Mouse (Mus musculus): ENCODE data around the gene Gm10577.

The Gm10577 gene

GRCm38 (mm10) chr4:100995617-100996016, 24.9 kb downstream of the Gm10577 start:
- in situ Hi-C loops (cut with MboI, MseI): no loop called here

- in situ Hi-C loops (cut with MboI, MseI): no loop called here
Observed at GRCm38 (mm10) chr4:100994442-100995255, 25.8 kb downstream of the Gm10577 start.

DNA sequence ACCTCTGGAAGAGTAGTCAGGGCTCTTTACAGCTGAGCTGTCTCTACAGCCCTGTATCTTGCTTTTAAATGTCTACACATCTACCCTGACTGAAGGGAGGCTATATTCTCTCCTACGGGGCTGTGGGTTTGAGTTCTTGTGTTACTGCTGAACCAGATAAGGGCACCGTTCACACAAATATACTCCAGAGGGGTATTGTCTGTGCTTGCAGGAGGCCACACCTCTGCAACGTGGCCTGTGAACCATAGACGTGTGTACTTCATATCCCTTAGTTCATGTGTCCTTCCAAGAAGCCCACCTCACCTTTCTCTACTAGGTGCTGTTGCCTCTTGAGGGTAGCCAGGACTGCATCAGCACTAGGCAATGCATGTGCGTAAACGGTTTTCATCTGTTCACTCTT, 28.4 kb downstream of the Gm10577 start:
- in situ Hi-C loops (cut with MboI, MseI): no loop called here

DNA sequence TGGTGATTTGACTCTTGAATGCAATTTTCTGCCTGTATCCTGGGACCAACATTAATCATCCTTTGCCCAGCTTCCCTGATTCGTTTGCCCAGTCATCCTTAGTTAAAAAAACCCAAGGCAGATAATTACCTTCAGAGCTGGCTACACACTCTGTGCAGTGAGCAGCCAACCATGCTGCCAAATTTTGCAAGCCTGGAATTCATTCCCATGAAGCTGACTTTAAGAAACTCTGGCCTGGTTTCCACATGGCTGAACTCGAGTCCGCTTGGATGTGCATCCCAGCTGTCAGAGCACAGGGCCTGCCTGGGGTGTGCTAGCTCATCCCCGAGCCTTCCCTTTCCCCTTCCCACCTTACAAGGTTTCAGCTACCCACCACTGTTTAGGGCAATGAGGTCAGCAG, 29.5 kb downstream of the Gm10577 start:
- in situ Hi-C loops (cut with MboI, MseI): no loop called here

- in situ Hi-C loops (cut with MboI, MseI): no loop called here
Observed at GRCm38 (mm10) chr4:100988231-100988799, 32.2 kb downstream of the Gm10577 start.

- in situ Hi-C loops (cut with MboI, MseI): no loop called here
Observed at GRCm38 (mm10) chr4:100987187-100987586, 33.3 kb downstream of the Gm10577 start.

- in situ Hi-C loops (cut with MboI, MseI): no loop called here
Observed at GRCm38 (mm10) chr4:100977522-100977921, 43.0 kb downstream of the Gm10577 start.

DNA sequence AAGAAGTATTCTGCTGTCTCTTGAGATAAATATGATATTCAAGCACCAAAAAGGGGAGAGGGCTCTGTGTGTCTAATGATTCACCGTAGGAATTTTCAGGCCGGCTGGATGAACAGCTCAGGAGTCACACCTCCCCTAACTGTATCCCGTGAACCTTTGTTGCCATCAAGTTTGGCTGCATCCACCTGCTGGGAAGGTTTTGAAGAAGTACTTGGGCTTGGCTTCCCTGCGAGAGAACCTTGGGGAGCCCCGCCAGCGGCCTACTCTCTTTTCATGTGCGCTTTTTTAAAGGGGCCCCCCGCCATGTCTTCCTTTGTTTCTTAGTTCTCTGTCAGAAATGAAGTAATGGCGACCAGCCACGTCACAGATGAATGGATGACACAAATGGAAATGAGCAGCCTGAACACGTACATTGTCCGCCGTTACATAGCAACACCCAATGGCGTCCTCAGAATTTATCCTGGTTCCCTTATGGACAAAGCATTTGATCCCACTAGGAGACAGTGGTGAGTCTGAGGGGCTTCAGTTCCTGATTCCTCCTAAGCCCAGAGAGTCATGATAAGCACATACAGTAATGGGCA, 46.0 kb downstream of the Gm10577 start:
- in situ Hi-C loops (cut with MboI, MseI): no loop called here

- in situ Hi-C loops (cut with MboI, MseI): no loop called here
Observed at GRCm38 (mm10) chr4:100973641-100974454, 46.6 kb downstream of the Gm10577 start.
